Mouse (Mus musculus) MEL (cell line): Measurements from ENCODE around the gene AK157302. TPM values are rescaled to one million over a fixed set of nuclear protein-coding genes. Genes with fewer than 3 reads are reported as not detected.
"Not testable (repeated sequence)": the region's sequence is repeated elsewhere in the genome, so short reads cannot be mapped to it uniquely, and the experiment has no call there.

Source experiments
- DNase-seq: peaks from one replicate; pipeline ENCODE4 v3.0.0; 2011; ENCODE audit warnings: low read depth, low spot score
- H3K27ac ChIP-seq: 2 replicates; pipeline ENCODE4 v1.5.1; 2012; ENCODE audit warnings: low read depth, mild to moderate bottlenecking, control low read depth, low read length, moderate library complexity; ENCODE audit not compliant: control insufficient read depth
- H3K27me3 ChIP-seq, 2 experiments: fragments of 150-350 bp in 1 of 2; sonication (generic) in 1 of 2; 2 replicates each; pipeline ENCODE4 v1.6.1; 2012; ENCODE audit warnings: low read length in 2 of 2, mild to moderate bottlenecking in 2 of 2, improper control_type of control experiment in 1 of 2, moderate library complexity in 1 of 2; ENCODE audit not compliant: insufficient read depth in 2 of 2, control insufficient read depth in 1 of 2
- H3K36me3 ChIP-seq, 2 experiments: 2 replicates each; pipeline ENCODE4 v1.6.1; 2012 to 2014; ENCODE audit warnings: low read length in 2 of 2, improper control_type of control experiment in 1 of 2, inconsistent platforms in 1 of 2, mild to moderate bottlenecking in 1 of 2; ENCODE audit not compliant: insufficient read depth in 2 of 2, control insufficient read depth in 1 of 2
- H3K4me1 ChIP-seq, 2 experiments: fragments of 150-350 bp in 1 of 2; sonication (generic) in 1 of 2; 2 replicates each; pipeline ENCODE4 v1.6.1; 2012; ENCODE audit warnings: low read length in 2 of 2, improper control_type of control experiment in 1 of 2, mild to moderate bottlenecking in 1 of 2; ENCODE audit not compliant: insufficient read depth in 2 of 2, control insufficient read depth in 1 of 2
- H3K4me3 ChIP-seq, 2 experiments: fragments of 150-350 bp in 1 of 2; sonication (generic) in 1 of 2; 2 replicates each; pipeline ENCODE4 v1.5.1; 2012; ENCODE audit warnings: low read depth in 2 of 2, low read length in 2 of 2, mild to moderate bottlenecking in 2 of 2, moderate library complexity in 2 of 2, control low read depth in 1 of 2, improper control_type of control experiment in 1 of 2; ENCODE audit not compliant: control insufficient read depth in 1 of 2, insufficient read depth in 1 of 2
- H3K79me2 ChIP-seq: 2 replicates; pipeline ENCODE4 v1.6.1; 2012; ENCODE audit warnings: mild to moderate bottlenecking, low read length, moderate library complexity; ENCODE audit not compliant: control insufficient read depth, poor library complexity, insufficient read depth
- H3K9ac ChIP-seq: 2 replicates; pipeline ENCODE4 v1.6.1; 2012; ENCODE audit warnings: low read depth, mild to moderate bottlenecking, control low read depth, low read length, moderate library complexity; ENCODE audit not compliant: control insufficient read depth, poor library complexity, severe bottlenecking
- H3K9me3 ChIP-seq: fragments of 150-350 bp; sonication (generic); replicated peaks from 2 replicates; pipeline ENCODE4 v1.6.1; 2012; ENCODE audit warnings: mild to moderate bottlenecking, low read length, improper control_type of control experiment, moderate library complexity; ENCODE audit not compliant: insufficient read depth
- ELF1 ChIP-seq: IDR thresholded peaks from 2 replicates; pipeline ENCODE4 v1.6.1; 2014; ENCODE audit warnings: low read depth, mild to moderate bottlenecking, inconsistent platforms, low read length, improper control_type of control experiment, moderate library complexity
- MXI1 ChIP-seq: IDR thresholded peaks from 2 replicates; pipeline ENCODE4 v1.6.1; 2011; ENCODE audit warnings: mild to moderate bottlenecking, low read depth, low read length, improper control_type of control experiment
- MYB ChIP-seq: IDR thresholded peaks from 2 replicates; pipeline ENCODE4 v1.6.1; 2011; ENCODE audit warnings: mild to moderate bottlenecking, low read depth, low read length, improper control_type of control experiment
- RAD21 ChIP-seq: IDR thresholded peaks from 2 replicates; pipeline ENCODE4 v1.6.1; 2011; ENCODE audit warnings: mild to moderate bottlenecking, low read depth, low read length, improper control_type of control experiment
- RCOR1 ChIP-seq: IDR thresholded peaks from 2 replicates; pipeline ENCODE4 v1.6.1; 2012; ENCODE audit warnings: low read depth, mild to moderate bottlenecking, inconsistent platforms, low read length, improper control_type of control experiment
- TAL1 ChIP-seq: IDR thresholded peaks from 2 replicates; pipeline ENCODE4 v1.6.1; 2012; ENCODE audit warnings: mild to moderate bottlenecking, inconsistent platforms, low read length, moderate library complexity, mixed read lengths
- TBP ChIP-seq: IDR thresholded peaks from 2 replicates; pipeline ENCODE4 v1.8.0; 2011; ENCODE audit warnings: low read depth, low read length, improper control_type of control experiment
- ZKSCAN1 ChIP-seq: IDR thresholded peaks from 2 replicates; pipeline ENCODE4 v1.6.1; 2012; ENCODE audit warnings: low read depth, mild to moderate bottlenecking, inconsistent platforms, low read length, improper control_type of control experiment, moderate library complexity
- ZMIZ1 ChIP-seq: IDR thresholded peaks from 2 replicates; pipeline ENCODE4 v1.6.1; 2012; ENCODE audit warnings: low read depth, mild to moderate bottlenecking, inconsistent platforms, low read length, improper control_type of control experiment, moderate library complexity
- polyA plus RNA-seq, 2 experiments: library from polyadenylated mRNA; stranded (reverse) in 1 of 2; unstranded in 1 of 2; fragments of >175 nt in 1 of 2; fragments of >200 nt in 1 of 2; gene quantifications; 2 replicates each; pipeline versions ENCODE4 v1.2.1 to v1.2.4; 2012; ENCODE audit warnings: low replicate concordance in 2 of 2, low read depth in 1 of 2; ENCODE audit not compliant: insufficient read length in 2 of 2, insufficient read depth in 1 of 2, missing spikeins in 1 of 2
- total RNA-seq: library from RNA; depleted of rRNA; stranded (reverse); fragments of 300-350 nt; gene quantifications from 2 replicates; pipeline ENCODE4 v1.2.3, GENCODE M21; 2012

AK157302 gene
- total and polyA plus RNA-seq, 3 experiments, result 0.10 to 0.50 TPM; not detected in 1

- H3K79me2 ChIP-seq, result no peaks in the 10 kb centered on the region
- no peaks in the 10 kb centered on the region for H3K36me3 ChIP-seq
- DNase-seq, result no peak
- TF ChIP-seq MYB (no peak), ZMIZ1 (no peak), ZKSCAN1 (no peak), RAD21 (no peak), ELF1 (no peak), MXI1 (no peak)
- H3K4me1 ChIP-seq, result no peaks in the 10 kb centered on the region
- H3K4me3 ChIP-seq, result no peak overlapping the region
- no peak overlapping the region for H3K9ac ChIP-seq
- no peaks in the 10 kb centered on the region for H3K9me3 ChIP-seq
- no peak overlapping the region for H3K27ac ChIP-seq
- H3K27me3 ChIP-seq, result peaks cover 0 to 1% of the 10 kb centered on the region in 2 experiments; a peak in 2 of 4 replicates
Observed at GRCm38 (mm10) chr13:21486881-21487280, 8.1 kb upstream of the AK157302 start.

- no peak for DNase-seq
- Histone ChIP-seq H3K36me3 (no peaks in the 10 kb centered on the region), H3K9ac (no peak overlapping the region), H3K27me3 (peaks cover 0 to 1% of the 10 kb centered on the region in 2 experiments; a peak in 2 of 4 replicates), H3K4me3 (no peak overlapping the region), H3K4me1 (no peaks in the 10 kb centered on the region), H3K79me2 (no peaks in the 10 kb centered on the region), H3K9me3 (no peaks in the 10 kb centered on the region), H3K27ac (no peak overlapping the region)
- peak; percentile 95 for TF ChIP-seq TBP
- no peak for TF ChIP-seq ELF1
Observed at GRCm38 (mm10) chr13:21492847-21493246, 2.2 kb upstream of the AK157302 start.

GRCm38 (mm10) chr13:21501182-21501581 lies 6.2 kb downstream of the AK157302 start, which contains the start of gene Gm11273:
TSS of gene Gm11273 (minus strand) at chr13:21501418.
- not testable (repeated sequence) for DNase-seq, H3K9ac ChIP-seq

GRCm38 (mm10) chr13:21502296-21502695 lies 7.3 kb downstream of the AK157302 start:
- Histone ChIP-seq H3K79me2 (no peaks in the 10 kb centered on the region; the same call in 1 of the 2 replicates), H3K9me3 (no peaks in the 10 kb centered on the region), H3K27me3 (peaks cover 0 to 2% of the 10 kb centered on the region in 2 experiments; a peak in 1 of 4 replicates), H3K4me1 (peaks cover 0 to 3% of the 10 kb centered on the region in 2 experiments; a peak in 2 of 4 replicates), H3K9ac (no peak overlapping the region), H3K4me3 (no peak overlapping the region), H3K36me3 (peaks cover 0 to 5% of the 10 kb centered on the region in 2 experiments; a peak in 2 of 4 replicates), H3K27ac (no peak overlapping the region)
- TF ChIP-seq RCOR1, result no peak
- TF ChIP-seq TAL1, result peak; percentile 15; the same call in 1 of the 2 replicates
- no peak for TF ChIP-seq ELF1
- DNase-seq, result peak; percentile 57

More at GRCm38 (mm10) chr13:21501182-21501581, 6.2 kb downstream of the AK157302 start, which contains the start of gene Gm11273:
- not testable (repeated sequence) for H3K4me1 ChIP-seq, H3K4me3 ChIP-seq, H3K27ac ChIP-seq, H3K27me3 ChIP-seq, H3K79me2 ChIP-seq, H3K36me3 ChIP-seq, H3K9me3 ChIP-seq
